Mouse (Mus musculus): ENCODE data around the gene Stil.

DNA sequence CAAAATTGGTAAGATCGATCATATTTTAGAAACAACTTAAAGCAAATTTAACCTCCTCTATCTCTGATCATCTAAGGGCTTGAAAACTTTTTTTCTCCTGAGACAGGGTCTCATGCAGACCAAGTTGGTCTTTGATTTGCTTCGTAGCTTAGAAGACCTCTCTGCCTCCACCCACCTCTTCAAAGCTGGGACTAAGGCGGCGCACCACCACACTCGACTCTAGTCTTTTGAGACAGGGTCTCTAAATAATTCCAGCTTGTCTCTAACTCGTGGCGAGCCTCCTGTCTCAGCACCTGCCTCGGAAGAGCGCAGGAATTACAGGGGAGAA lies 550 bp upstream of the Stil start:
- TF ChIP-seq CTCF (IDR thresholded peaks at IDR 0.05; ENCODE audit: borderline replicate concordance, extremely low read depth, insufficient read depth, insufficient read length) (no peak), POLR2A (IDR thresholded peaks at IDR 0.05; ENCODE audit: borderline replicate concordance, extremely low read depth, insufficient read depth, insufficient read length, poor library complexity, severe bottlenecking) (no peak)

Measured in brain, embryonic 14.5 days (tissue).